Comparison of ENCODE assay signal across 8 mouse cellular contexts in the genomic region with DNA sequence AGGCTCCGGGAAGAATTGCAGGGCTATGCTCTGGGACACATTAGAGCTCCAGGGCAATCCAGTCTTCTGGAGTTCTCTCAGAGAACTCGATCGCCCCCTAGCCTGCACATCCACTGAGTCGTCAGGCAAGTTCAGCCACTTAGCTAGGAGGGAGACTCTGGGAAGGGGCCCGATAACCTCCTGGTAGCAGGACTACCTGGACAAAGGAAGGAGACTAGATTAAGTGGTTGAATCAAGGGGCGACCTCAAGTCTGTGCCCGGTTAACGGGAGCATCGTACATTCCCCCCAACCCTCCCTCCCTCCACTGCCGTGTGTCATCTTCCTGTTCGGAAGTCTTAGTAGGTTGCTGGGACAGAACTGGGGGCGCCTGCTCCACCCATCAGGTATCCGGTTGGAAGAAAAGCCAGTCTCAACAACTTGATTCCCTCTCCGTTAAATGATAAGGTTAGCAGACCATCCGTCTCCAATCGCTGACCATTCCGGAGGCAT.
DNase-seq lines count a peak whose midpoint lies in the region; ATAC-seq and TF ChIP-seq lines count a peak whose summit lies in the region.

No protein-coding gene starts in this region.

- H3K9ac ChIP-seq in ES-Bruce4 (ENCODE audit: low read depth, poor library complexity, severe bottlenecking) = peak overlapping the region; percentile 94
- H3K9ac ChIP-seq in hindbrain, embryonic 11.5 days (ENCODE audit: low read depth, low read length) = no peak overlapping the region
- peak overlapping the region; percentile 40 for H3K9ac ChIP-seq in lung, embryonic 16.5 days (ENCODE audit: low read length)

- H3K4me3 ChIP-seq in ES-Bruce4 (ENCODE audit: low read depth, low read length) = peak overlapping the region; percentile 58
- H3K4me3 ChIP-seq in cerebellum, adult 2 months (replicated peaks; ENCODE audit: insufficient read depth, low read depth, low read length) = no peak overlapping the region
- H3K4me3 ChIP-seq in hindbrain, embryonic 11.5 days (ENCODE audit: low read depth, low read length) = peak overlapping the region; percentile 21
- H3K4me3 ChIP-seq in lung, embryonic 16.5 days (ENCODE audit: low read length) = peak overlapping the region; percentile 80

- H3K4me2 ChIP-seq in hindbrain, embryonic 11.5 days (replicated peaks; ENCODE audit: low read depth, low read length) = peak overlapping the region; percentile 28
- H3K4me2 ChIP-seq in lung, embryonic 16.5 days (ENCODE audit: low read depth, low read length) = peak overlapping the region; percentile 89

- peaks cover 2% of the 10 kb centered on the region for H3K4me1 ChIP-seq in ES-Bruce4 (ENCODE audit: control insufficient read depth, insufficient read depth, low read length)
- peaks cover 5% of the 10 kb centered on the region for H3K4me1 ChIP-seq in cerebellum, adult 2 months (ENCODE audit: control insufficient read depth, insufficient read depth, low read length)
- H3K4me1 ChIP-seq in hindbrain, embryonic 11.5 days (replicated peaks; ENCODE audit: control insufficient read depth, insufficient read depth, low read length) = no peaks in the 10 kb centered on the region
- H3K4me1 ChIP-seq in lung, embryonic 16.5 days (replicated peaks; ENCODE audit: control insufficient read depth, insufficient read depth, low read length) = peaks cover 7% of the 10 kb centered on the region; the same call in 1 of the 2 replicates

- peak; percentile 67 for TF ChIP-seq CTCF in ES-Bruce4 (IDR thresholded peaks at IDR 0.05; ENCODE audit: low read depth, low read length)
- peak; percentile 59 for TF ChIP-seq CTCF in cerebellum, adult 2 months (IDR thresholded peaks at IDR 0.05; ENCODE audit: borderline replicate concordance, insufficient read depth, low read depth, low read length)

- DNase-seq in cerebellum, adult 2 months = peak; percentile 81 to 82
- DNase-seq in frontal cortex, adult 2 months (ENCODE audit: extremely low spot score in 1 of 2, low spot score in 1 of 2) = peak; percentile 65 to 90
- DNase-seq in hindbrain, embryonic 11.5 days (ENCODE audit: low spot score) = peak; percentile 85
- DNase-seq in layer of hippocampus, postnatal 14 days (ENCODE audit: low spot score in 2 of 2) = peak; percentile 78 to 89
- DNase-seq in right cerebral cortex, adult 18-20 months = peak; percentile 89
- peak; percentile 59 for DNase-seq in urinary bladder, postnatal 10 days (ENCODE audit: low spot score)

- ATAC-seq in hindbrain, embryonic 11.5 days (ENCODE audit: low FRiP score) = no peak
- ATAC-seq in lung, embryonic 16.5 days (ENCODE audit: low read depth) = no peak

- no peaks in the 10 kb centered on the region for H3K27me3 ChIP-seq in ES-Bruce4 (ENCODE audit: control insufficient read depth, insufficient read depth, low read length, poor library complexity, severe bottlenecking)
- H3K27me3 ChIP-seq in cerebellum, adult 2 months (ENCODE audit: control insufficient read depth, insufficient read depth, low read length) = no peaks in the 10 kb centered on the region
- peaks cover 15% of the 10 kb centered on the region for H3K27me3 ChIP-seq in hindbrain, embryonic 11.5 days (ENCODE audit: control insufficient read depth, insufficient read depth, low read length)
- H3K27me3 ChIP-seq in lung, embryonic 16.5 days (ENCODE audit: control insufficient read depth, insufficient read depth, low read depth, low read length) = no peaks in the 10 kb centered on the region

- WGBS in cerebellum, adult 2 months = 31% methylated on average over 17 of the region's 17 CpGs
- WGBS in hindbrain, embryonic 11.5 days = 15% methylated on average over 17 of the region's 17 CpGs
- WGBS in lung, embryonic 16.5 days = 11% methylated on average over 17 of the region's 17 CpGs

- H3K9me3 ChIP-seq in ES-Bruce4 (replicated peaks; ENCODE audit: control insufficient read depth, insufficient read depth, low read length, poor library complexity, severe bottlenecking) = no peaks in the 10 kb centered on the region
- no peaks in the 10 kb centered on the region for H3K9me3 ChIP-seq in hindbrain, embryonic 11.5 days (ENCODE audit: control insufficient read depth, low read length)
- no peaks in the 10 kb centered on the region for H3K9me3 ChIP-seq in lung, embryonic 16.5 days (ENCODE audit: control insufficient read depth, low read length)

- no peak for TF ChIP-seq POLR2A in ES-Bruce4 (IDR thresholded peaks at IDR 0.05; ENCODE audit: insufficient read depth, low read length)
- no peak for TF ChIP-seq POLR2A in cerebellum, adult 2 months (IDR thresholded peaks at IDR 0.05; ENCODE audit: borderline replicate concordance, insufficient read depth, low read length)

- H3K36me3 ChIP-seq in ES-Bruce4 (ENCODE audit: control insufficient read depth, insufficient read depth, low read length, poor library complexity, severe bottlenecking) = peaks cover 17% of the 10 kb centered on the region
- H3K36me3 ChIP-seq in hindbrain, embryonic 11.5 days (ENCODE audit: control insufficient read depth, insufficient read depth, low read length) = no peaks in the 10 kb centered on the region
- no peaks in the 10 kb centered on the region for H3K36me3 ChIP-seq in lung, embryonic 16.5 days (ENCODE audit: control insufficient read depth, insufficient read depth, low read length)

- TF ChIP-seq EP300 in ES-Bruce4 (IDR thresholded peaks at IDR 0.05; ENCODE audit: insufficient read depth, low read depth, low read length) = peak; percentile 73

- peak overlapping the region; percentile 90 for H3K27ac ChIP-seq in ES-Bruce4 (ENCODE audit: insufficient read depth, low read length)
- no peak overlapping the region for H3K27ac ChIP-seq in cerebellum, adult 2 months (ENCODE audit: insufficient read depth, low read length)
- H3K27ac ChIP-seq in hindbrain, embryonic 11.5 days (ENCODE audit: low read depth, low read length) = no peak overlapping the region
- H3K27ac ChIP-seq in lung, embryonic 16.5 days (ENCODE audit: low read length) = peak overlapping the region; percentile 28

Comparison
In these comparisons a context has a peak if more than half of its experiments do, and no peak if none do; other contexts are left out.
1. H3K27ac ChIP-seq: peak in ES-Bruce4 (single experiment) and lung, embryonic 16.5 days (single experiment); none in cerebellum, adult 2 months (single experiment) and hindbrain, embryonic 11.5 days (single experiment).
2. Peak in every context shown above with its lines, with median percentiles within 50 percentile points of each other: DNase-seq.